Mouse (Mus musculus) frontal cortex, postnatal 14 days (tissue): ENCODE measurements at regions not wholly inside any gene's neighbourhood (a gene's known extent, or its start where the extent isn't known, plus 50 kb on each side); places are given as distances from the start of the nearest gene placed in this dataset.

Experiments
- DNase-seq, 2 experiments: peaks; one replicate each; pipeline ENCODE4 v3.0.0; 2022; ENCODE audit warnings: low spot score in 2 of 2

DNA sequence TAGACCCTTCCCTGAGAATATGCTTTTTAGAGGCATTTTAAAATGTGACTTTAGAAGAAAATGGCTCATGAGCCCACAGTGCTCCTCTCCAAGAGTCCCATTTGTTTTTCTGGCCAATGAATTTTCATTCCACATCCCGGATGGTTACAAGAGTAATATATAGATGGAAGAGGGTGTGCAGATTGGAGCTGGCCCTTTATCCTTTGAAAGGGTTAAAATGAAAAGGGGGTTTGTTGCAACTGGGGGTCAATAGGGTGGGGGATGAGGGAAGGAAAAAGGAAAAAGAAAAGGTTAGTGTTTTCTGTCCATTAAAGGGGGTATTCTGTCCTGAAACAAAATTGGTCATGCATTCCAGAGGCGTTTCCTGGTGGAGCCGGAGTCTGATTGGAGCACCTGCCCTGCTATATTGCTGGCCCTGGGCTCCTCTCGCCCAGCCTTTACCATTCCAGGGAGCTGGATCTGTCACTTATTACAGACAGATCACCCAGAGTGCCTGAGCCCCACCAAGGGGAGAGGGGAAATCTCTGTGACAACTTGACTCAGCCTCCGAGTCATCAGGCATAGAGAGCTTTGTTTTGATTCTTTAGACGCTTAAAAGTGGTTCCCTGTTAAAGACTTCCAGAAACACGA, 666.7 kb downstream of the Pkhd1 start:
- no peak for DNase-seq

DNA sequence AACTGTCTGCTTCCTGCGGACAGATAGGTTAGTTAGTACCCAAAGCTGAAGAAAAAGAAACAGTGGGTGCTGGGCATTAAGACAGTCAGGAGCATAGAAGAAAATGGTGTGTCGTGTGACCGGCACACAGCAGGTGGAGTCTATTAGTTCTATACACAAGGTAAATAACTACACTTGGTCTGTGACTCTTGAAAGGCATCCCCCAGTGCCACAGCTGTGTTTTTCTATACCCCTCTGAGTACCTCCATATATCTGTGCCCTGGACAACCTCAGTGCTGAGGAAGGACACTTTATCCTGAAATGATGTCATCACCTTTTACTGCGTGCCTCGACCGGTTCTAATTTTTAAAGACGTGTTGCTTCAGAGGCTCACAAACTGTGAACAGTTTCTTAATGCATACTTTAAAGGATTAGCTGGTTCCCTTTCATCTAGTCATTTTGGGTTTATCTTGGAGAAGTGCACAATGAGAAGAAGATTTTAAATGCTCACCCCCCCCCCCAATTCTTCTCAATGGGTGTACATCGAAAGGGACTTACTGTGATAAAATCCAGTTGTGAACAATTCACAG, 666.1 kb downstream of the Pkhd1 start:
- no peak for DNase-seq

DNA sequence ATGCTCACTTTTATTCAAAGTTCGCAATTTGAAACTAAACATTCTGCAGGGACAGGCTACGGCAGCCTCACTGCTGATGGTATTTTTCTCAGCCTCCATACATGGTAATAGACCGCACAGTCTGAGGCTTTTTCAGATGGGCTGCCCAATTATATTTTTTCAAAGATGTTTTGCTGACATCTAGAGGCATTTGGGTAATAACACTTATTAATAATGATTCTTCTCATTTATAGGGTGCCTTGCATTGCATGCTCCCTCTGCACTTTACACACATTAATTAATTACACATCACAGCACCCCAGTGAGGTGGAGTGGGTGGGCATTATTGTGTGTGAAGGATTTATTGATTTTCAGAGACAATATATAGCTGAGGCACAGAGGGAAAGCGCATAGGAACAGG, 644.5 kb downstream of the Pkhd1 start:
- no peak for DNase-seq

DNA sequence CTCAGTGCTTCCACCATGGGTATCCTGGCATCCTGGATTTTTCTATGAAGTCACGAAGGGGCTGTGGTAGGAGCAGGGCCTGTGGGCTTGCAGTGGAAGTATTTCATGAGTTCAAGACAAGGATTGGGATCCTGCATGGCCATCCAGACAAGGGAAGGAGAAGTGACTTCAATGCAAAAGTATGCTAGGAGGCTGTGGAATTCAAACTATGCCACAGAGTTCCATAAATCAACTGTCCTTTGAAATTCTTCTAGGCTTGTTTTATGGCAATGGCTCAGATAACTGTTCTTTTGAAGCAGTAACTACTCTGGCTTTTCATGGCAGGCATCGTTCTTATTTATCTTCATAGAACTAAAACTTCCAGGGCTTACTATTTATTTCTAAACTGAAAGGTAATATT, 643.9 kb downstream of the Pkhd1 start:
- DNase-seq: no peak

DNA sequence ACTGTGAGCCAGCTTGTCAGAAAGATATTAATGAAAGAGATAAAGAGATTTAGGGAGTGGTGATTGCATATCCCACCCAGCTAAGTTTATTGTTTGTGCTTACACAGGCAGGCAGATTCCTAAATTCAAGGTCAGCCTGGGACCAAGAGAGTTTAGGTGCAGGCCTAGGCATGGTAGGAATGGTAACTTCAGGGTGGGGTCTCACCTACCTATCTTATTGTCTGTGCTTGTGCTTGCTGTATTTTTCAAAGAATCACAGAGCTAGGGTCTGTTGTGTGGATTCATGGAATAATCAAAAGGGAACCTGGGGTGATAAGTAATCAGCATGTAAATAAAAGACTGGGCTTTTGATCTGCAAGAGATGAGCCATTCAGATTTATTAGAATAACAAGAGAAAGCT, 642.4 kb downstream of the Pkhd1 start:
- DNase-seq: no peak

DNA sequence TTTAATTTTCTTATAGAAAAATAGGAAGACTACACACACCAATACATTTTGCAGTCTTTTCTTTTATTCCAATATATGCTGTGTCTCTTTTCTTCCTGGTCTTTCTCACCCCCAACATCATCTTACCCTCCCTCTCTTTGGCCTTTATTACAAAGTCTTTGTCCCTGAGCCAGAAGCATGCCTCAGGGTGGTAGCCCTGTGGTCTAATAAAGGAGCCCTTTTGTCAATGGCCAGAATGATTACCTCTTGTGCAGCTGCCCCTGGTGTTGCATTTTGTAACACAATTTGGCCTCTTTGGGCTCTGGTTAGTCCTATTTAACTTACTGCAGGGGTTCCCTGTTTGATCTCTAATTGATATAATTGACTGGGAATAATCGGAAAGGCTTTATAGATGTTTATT, 636.7 kb downstream of the Pkhd1 start:
- DNase-seq: no peak

DNA sequence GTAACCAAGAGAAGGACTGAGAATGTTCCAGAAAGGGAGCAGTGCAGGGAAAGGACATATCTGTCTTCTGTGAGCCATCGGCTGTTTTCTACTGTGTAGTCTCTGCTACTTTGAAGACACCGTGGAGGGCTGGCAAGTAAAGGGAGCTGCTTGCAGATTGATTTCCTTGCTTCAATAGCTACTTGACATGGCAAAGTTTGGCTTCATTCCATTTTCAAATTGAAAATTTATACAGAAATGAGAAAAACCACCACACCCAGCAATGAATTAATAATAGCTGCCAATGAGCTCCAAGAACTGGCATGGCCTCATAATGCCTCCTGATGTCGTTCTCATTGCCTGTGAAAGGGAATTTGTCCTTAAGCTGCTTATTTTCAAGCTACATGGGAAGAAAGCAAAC, 635.1 kb downstream of the Pkhd1 start:
- DNase-seq: no peak

DNA sequence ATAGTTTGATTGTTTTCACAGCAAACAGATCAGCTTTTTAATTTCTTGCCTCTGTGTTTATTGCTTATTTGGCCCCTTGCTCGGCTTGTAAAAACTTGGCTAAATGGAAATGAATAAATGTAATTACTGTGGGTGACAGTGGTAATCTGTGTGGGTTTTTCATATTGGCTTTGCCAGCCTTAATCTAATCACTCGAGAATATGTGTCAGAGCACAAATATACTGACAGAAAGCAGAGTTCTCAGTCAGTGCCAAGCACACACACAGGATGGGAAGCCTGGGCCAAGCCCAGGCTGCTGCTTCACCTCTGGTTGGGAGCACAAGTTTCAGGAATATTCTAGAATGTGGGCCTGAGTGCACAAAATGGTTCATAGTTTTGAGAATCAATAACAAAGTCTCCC, 634.4 kb downstream of the Pkhd1 start:
- DNase-seq: no peak

DNA sequence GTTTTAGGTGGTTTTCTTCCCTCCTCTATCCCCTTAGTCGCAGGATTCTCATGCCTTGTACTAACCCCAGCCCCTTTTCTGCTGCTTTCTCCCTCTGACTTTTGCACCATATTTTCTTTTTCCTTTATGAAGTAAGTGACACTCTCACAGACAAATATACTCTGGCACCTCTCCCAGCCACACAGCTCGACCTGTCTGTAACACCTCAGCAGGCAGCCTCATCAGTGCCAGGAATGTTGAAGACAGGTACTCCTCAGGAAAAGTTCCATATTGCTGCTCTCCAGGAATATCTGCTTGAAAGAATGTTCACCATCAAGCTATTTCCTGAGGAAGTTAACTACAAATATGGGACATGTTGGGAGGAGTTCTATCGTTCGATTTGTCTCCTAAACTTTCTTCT, 627.9 kb downstream of the Pkhd1 start:
- DNase-seq: no peak
